Mouse (Mus musculus) brain, embryonic 14.5 days (tissue): ENCODE data around the gene Ubash3b.

Experiments
- CTCF ChIP-seq: fragments of 200-500 bp; IDR thresholded peaks from 2 replicates; pipeline ENCODE4 v1.5.1; 2012; ENCODE audit warnings: inconsistent platforms, mild to moderate bottlenecking, moderate library complexity, borderline replicate concordance; ENCODE audit not compliant: insufficient read depth, insufficient read length; ENCODE audit errors: extremely low read depth
- POLR2A ChIP-seq: fragments of 200-500 bp; IDR thresholded peaks from 2 replicates; pipeline ENCODE4 v1.6.1; 2012; ENCODE audit warnings: mild to moderate bottlenecking, inconsistent platforms, borderline replicate concordance; ENCODE audit not compliant: poor library complexity, insufficient read depth, insufficient read length, severe bottlenecking; ENCODE audit errors: extremely low read depth

- no peak for TF ChIP-seq POLR2A
- TF ChIP-seq CTCF: no peak
Observed at GRCm38 (mm10) chr9:41153979-41154378, 7.5 kb downstream of the Ubash3b start.
